Mouse (Mus musculus) liver, embryonic 14.5 days (tissue): ENCODE data around the gene C1qtnf2.

Source experiments
- CTCF ChIP-seq: IDR thresholded peaks from 2 replicates; pipeline ENCODE4 v1.5.1; 2016; ENCODE audit warnings: antibody characterized with exemption, low read depth, control low read depth
- EP300 ChIP-seq: IDR thresholded peaks from 2 replicates; pipeline ENCODE4 v1.6.1; 2016; ENCODE audit warnings: antibody characterized with exemption, low read depth

GRCm38 (mm10) chr11:43537074-43537473 is 63.0 kb downstream of the C1qtnf2 start:
- TF ChIP-seq CTCF (no peak), EP300 (no peak)
